Mouse (Mus musculus) embryonic facial prominence, embryonic 14.5 days (tissue): ENCODE measurements around the gene Phyhipl. TPM values are rescaled to one million over a fixed set of nuclear protein-coding genes. Genes with fewer than 3 reads are reported as not detected.

Experiments used
- ATAC-seq: fragments of 200-750 bp; cut with Nextera tagmentation; 2 replicates; pipeline ENCODE4 v1.8.0; 2017; ENCODE audit warnings: low read depth, moderate number of reproducible peaks, moderate TSS enrichment
- DNase-seq: peaks from one replicate; pipeline ENCODE4 v3.0.0-alpha.2; 2015; ENCODE audit warnings: low spot score
- H3K27ac ChIP-seq: fragments of 300-500 bp; sonication (generic); replicated peaks from 2 replicates; pipeline ENCODE4 v1.5.1; 2014; ENCODE audit warnings: low read depth, mild to moderate bottlenecking, low read length, moderate library complexity
- H3K27me3 ChIP-seq: fragments of 300-500 bp; sonication (generic); replicated peaks from 2 replicates; pipeline ENCODE4 v1.6.1; 2014; ENCODE audit warnings: low read length; ENCODE audit not compliant: control insufficient read depth, insufficient read depth
- H3K36me3 ChIP-seq: fragments of 300-500 bp; sonication (generic); 2 replicates; pipeline ENCODE4 v1.6.1; 2014; ENCODE audit warnings: low read length, mixed read lengths; ENCODE audit not compliant: control insufficient read depth, insufficient read depth
- H3K4me1 ChIP-seq: fragments of 300-500 bp; sonication (generic); 2 replicates; pipeline ENCODE4 v1.6.1; 2014; ENCODE audit warnings: antibody characterized with exemption, low read length; ENCODE audit not compliant: control insufficient read depth, insufficient read depth
- H3K4me2 ChIP-seq: fragments of 300-500 bp; sonication (generic); 2 replicates; pipeline ENCODE4 v1.6.1; 2014; ENCODE audit warnings: low read depth, mild to moderate bottlenecking, low read length, moderate library complexity, mixed read lengths
- H3K4me3 ChIP-seq: fragments of 300-500 bp; sonication (generic); 2 replicates; pipeline ENCODE4 v1.5.1; 2014; ENCODE audit warnings: low read depth, mild to moderate bottlenecking, low read length
- H3K9ac ChIP-seq: fragments of 300-500 bp; sonication (generic); 2 replicates; pipeline ENCODE4 v1.6.1; 2014; ENCODE audit warnings: low read depth, mild to moderate bottlenecking, low read length, moderate library complexity, mixed read lengths
- H3K9me3 ChIP-seq: fragments of 300-500 bp; sonication (generic); 2 replicates; pipeline ENCODE4 v1.6.1; 2016; ENCODE audit warnings: low read length; ENCODE audit not compliant: control insufficient read depth
- WGBS: fragments of 180-500 bp; shearing (Covaris S2); extraction: QIAGEN DNeasy Blood & Tissue Kit; methylation state at CpG from one replicate; pipeline ENCODE4 v1.1.7; 2014; 5-methylcytosine and 5-hydroxymethylcytosine counted together
- polyA plus RNA-seq: library from polyadenylated mRNA; unstranded; fragments of >200 nt; fragmentation: Nextera tagmentation; extraction: Ambion mirVana; gene quantifications from 2 replicates; pipeline ENCODE4 v1.2.1, GENCODE M21; 2014

Gene Phyhipl
- 5.8 and 6.2 TPM in 2 replicates for polyA plus RNA-seq

- peak; percentile 10 for DNase-seq
Observed at GRCm38 (mm10) chr10:70655828-70656227, at the start of gene Phyhipl. Gene Phyhipl, minus strand, starts transcription at chr10:70655965.

GRCm38 (mm10) chr10:70703211-70703610 lies 47.4 kb upstream of the Phyhipl start:
- Histone ChIP-seq H3K36me3 (no peaks in the 10 kb centered on the region), H3K27ac (no peak overlapping the region), H3K9me3 (no peaks in the 10 kb centered on the region), H3K4me1 (no peaks in the 10 kb centered on the region), H3K4me2 (no peak overlapping the region), H3K4me3 (no peak overlapping the region), H3K9ac (no peak overlapping the region), H3K27me3 (no peaks in the 10 kb centered on the region)
- no peak for DNase-seq
- WGBS, result 63% methylated on average over 6 of the region's 6 CpGs
- no peak for ATAC-seq

More at GRCm38 (mm10) chr10:70655828-70656227, at the start of gene Phyhipl:
- Histone ChIP-seq H3K27me3 (no peaks in the 10 kb centered on the region), H3K4me3 (no peak within 1 kb of the TSS), H3K9me3 (no peaks in the 10 kb centered on the region), H3K4me2 (no peak within 1 kb of the TSS), H3K9ac (no peak within 1 kb of the TSS), H3K4me1 (no peaks in the 10 kb centered on the region), H3K36me3 (no peaks in the 10 kb centered on the region), H3K27ac (no peak within 1 kb of the TSS)
- 57% methylated on average over 7 of the region's 7 CpGs for WGBS
- no peak for ATAC-seq

- Histone ChIP-seq H3K4me3 (no peak overlapping the region), H3K27me3 (no peaks in the 10 kb centered on the region), H3K4me1 (no peaks in the 10 kb centered on the region), H3K36me3 (no peaks in the 10 kb centered on the region), H3K4me2 (no peak overlapping the region), H3K9ac (no peak overlapping the region), H3K27ac (no peak overlapping the region), H3K9me3 (no peaks in the 10 kb centered on the region)
- 86% methylated on average over 7 of the region's 7 CpGs for WGBS
- no peak for DNase-seq
- ATAC-seq, result no peak
Observed at GRCm38 (mm10) chr10:70699581-70699980, 43.8 kb upstream of the Phyhipl start.

GRCm38 (mm10) chr10:70698014-70698413 lies 42.2 kb upstream of the Phyhipl start:
- DNase-seq, result no peak
- 88% methylated on average over 3 of the region's 3 CpGs for WGBS
- no peak for ATAC-seq

GRCm38 (mm10) chr10:70696748-70697585 lies 41.2 kb upstream of the Phyhipl start:
- ATAC-seq, result no peak
- H3K27me3 ChIP-seq, result no peaks in the 10 kb centered on the region
- H3K9me3 ChIP-seq, result no peaks in the 10 kb centered on the region
- no peak for DNase-seq
- no peak overlapping the region for H3K27ac ChIP-seq
- no peaks in the 10 kb centered on the region for H3K4me1 ChIP-seq
- H3K4me2 ChIP-seq, result no peak overlapping the region
- H3K36me3 ChIP-seq, result no peaks in the 10 kb centered on the region
- WGBS, result 76% methylated on average over 29 of the region's 29 CpGs
- H3K9ac ChIP-seq, result no peak overlapping the region
- no peak overlapping the region for H3K4me3 ChIP-seq

More at GRCm38 (mm10) chr10:70698014-70698413, 42.2 kb upstream of the Phyhipl start:
- no peak overlapping the region for H3K9ac ChIP-seq
- H3K4me2 ChIP-seq, result no peak overlapping the region
- H3K27me3 ChIP-seq, result no peaks in the 10 kb centered on the region
- no peaks in the 10 kb centered on the region for H3K4me1 ChIP-seq
- no peak overlapping the region for H3K4me3 ChIP-seq
- no peaks in the 10 kb centered on the region for H3K36me3 ChIP-seq
- no peaks in the 10 kb centered on the region for H3K9me3 ChIP-seq
- H3K27ac ChIP-seq, result no peak overlapping the region

- no peak overlapping the region for H3K4me3 ChIP-seq
- H3K9ac ChIP-seq, result no peak overlapping the region
- 83% methylated on average over 6 of the region's 6 CpGs for WGBS
Observed at GRCm38 (mm10) chr10:70689346-70689745, 33.6 kb upstream of the Phyhipl start.

GRCm38 (mm10) chr10:70688881-70689280 lies 33.1 kb upstream of the Phyhipl start:
- Histone ChIP-seq H3K36me3 (no peaks in the 10 kb centered on the region), H3K9ac (no peak overlapping the region), H3K9me3 (no peaks in the 10 kb centered on the region), H3K4me3 (no peak overlapping the region), H3K27ac (no peak overlapping the region), H3K27me3 (no peaks in the 10 kb centered on the region), H3K4me2 (no peak overlapping the region), H3K4me1 (peaks cover 7% of the 10 kb centered on the region; the same call in 1 of the 2 replicates)
- WGBS, result 42% methylated on average over 8 of the region's 8 CpGs
- DNase-seq, result peak; percentile 63
- ATAC-seq, result no peak

More at GRCm38 (mm10) chr10:70689346-70689745, 33.6 kb upstream of the Phyhipl start:
- no peak for ATAC-seq
- Histone ChIP-seq H3K9me3 (no peaks in the 10 kb centered on the region), H3K27me3 (no peaks in the 10 kb centered on the region), H3K4me1 (peaks cover 7% of the 10 kb centered on the region; the same call in 1 of the 2 replicates), H3K36me3 (no peaks in the 10 kb centered on the region), H3K27ac (no peak overlapping the region), H3K4me2 (no peak overlapping the region)
- DNase-seq, result no peak

- H3K4me1 ChIP-seq, result peaks cover 7% of the 10 kb centered on the region; the same call in 1 of the 2 replicates
- H3K4me3 ChIP-seq, result no peak overlapping the region
- no peak for DNase-seq
- no peak overlapping the region for H3K9ac ChIP-seq
- ATAC-seq, result no peak
- no peak overlapping the region for H3K27ac ChIP-seq
- H3K4me2 ChIP-seq, result no peak overlapping the region
- no peaks in the 10 kb centered on the region for H3K36me3 ChIP-seq
- 73% methylated on average over 11 of the region's 11 CpGs for WGBS
- H3K27me3 ChIP-seq, result no peaks in the 10 kb centered on the region
- H3K9me3 ChIP-seq, result no peaks in the 10 kb centered on the region
Observed at GRCm38 (mm10) chr10:70686941-70687703, 31.4 kb upstream of the Phyhipl start.
